Mouse (Mus musculus) small intestine, adult 2 months (tissue): ENCODE measurements around the gene Rrp15. TPM values are rescaled to one million over a fixed set of nuclear protein-coding genes. Genes with fewer than 3 reads are reported as not detected.

Source experiments
- H3K27ac ChIP-seq: fragments of 200-500 bp; 2 replicates; pipeline ENCODE4 v1.5.1; 2012; ENCODE audit warnings: low read depth, low read length, control low read depth, inconsistent platforms; ENCODE audit not compliant: insufficient read depth
- H3K27me3 ChIP-seq: fragments of 200-500 bp; 2 replicates; pipeline ENCODE4 v1.6.1; 2012; ENCODE audit warnings: mild to moderate bottlenecking, moderate library complexity, low read length, inconsistent platforms; ENCODE audit not compliant: control insufficient read depth, insufficient read depth
- H3K36me3 ChIP-seq: fragments of 200-500 bp; 2 replicates; pipeline ENCODE4 v1.6.1; 2012; ENCODE audit warnings: mild to moderate bottlenecking, low read length, control low read depth, inconsistent platforms; ENCODE audit not compliant: control insufficient read depth, insufficient read depth
- H3K4me1 ChIP-seq: fragments of 200-500 bp; 2 replicates; pipeline ENCODE4 v1.6.1; 2012; ENCODE audit warnings: low read length, inconsistent platforms, mixed read lengths; ENCODE audit not compliant: control insufficient read depth, insufficient read depth, insufficient read length
- H3K4me3 ChIP-seq: fragments of 200-500 bp; 2 replicates; pipeline ENCODE4 v1.5.1; 2012; ENCODE audit warnings: low read depth, mild to moderate bottlenecking, control low read depth, inconsistent platforms, low read length, moderate library complexity
- CTCF ChIP-seq: fragments of 200-500 bp; IDR thresholded peaks from 2 replicates; pipeline ENCODE4 v1.5.1; 2012; ENCODE audit warnings: low read depth, mild to moderate bottlenecking, control low read depth, inconsistent platforms, low read length, moderate library complexity, mixed read lengths; ENCODE audit not compliant: insufficient replicate concordance, insufficient read length; ENCODE audit errors: extremely low read depth
- POLR2A ChIP-seq: fragments of 200-500 bp; IDR thresholded peaks from 2 replicates; pipeline ENCODE4 v1.6.1; 2012; ENCODE audit warnings: low read depth, mild to moderate bottlenecking, control low read depth, inconsistent platforms, low read length, moderate library complexity
- WGBS: fragments of 180-500 bp; shearing (Covaris S2); methylation state at CpG from one replicate; pipeline ENCODE4 v1.1.7; 2018; 5-methylcytosine and 5-hydroxymethylcytosine counted together
- polyA plus RNA-seq: library from polyadenylated mRNA; depleted of rRNA; stranded (reverse); fragments of >200 nt; gene quantifications from 2 replicates; pipeline ENCODE4 v1.2.3, GENCODE M21; 2012; rRNA removed

Gene Rrp15
- polyA plus RNA-seq, 1 experiment: 1.3 TPM

DNA sequence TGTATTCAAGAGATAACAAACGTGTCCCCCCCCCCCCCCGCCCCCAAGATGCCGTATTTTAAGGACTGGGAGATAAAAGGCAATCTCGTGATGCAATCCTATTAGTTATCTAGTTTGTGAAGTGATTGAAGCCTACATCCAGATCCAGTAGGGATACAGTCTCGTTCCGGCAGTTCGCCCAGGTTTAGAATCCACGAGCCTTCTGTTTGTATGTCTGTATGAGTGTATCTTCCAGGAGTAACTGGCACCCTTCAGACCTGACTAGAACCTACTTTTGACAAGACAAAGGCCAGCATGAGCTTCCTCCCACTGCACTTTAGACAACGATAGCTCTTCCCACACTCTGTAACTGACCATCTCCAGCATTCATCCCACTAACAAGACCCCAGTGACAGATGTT, 57.5 kb downstream of the Rrp15 start:
- no peak for TF ChIP-seq CTCF
- TF ChIP-seq POLR2A: no peak
- Histone ChIP-seq H3K27ac (no peak overlapping the region), H3K27me3 (no peaks in the 10 kb centered on the region), H3K4me1 (no peaks in the 10 kb centered on the region), H3K36me3 (no peaks in the 10 kb centered on the region), H3K4me3 (no peak overlapping the region)
- 84% methylated on average over 9 of the region's 9 CpGs for WGBS

DNA sequence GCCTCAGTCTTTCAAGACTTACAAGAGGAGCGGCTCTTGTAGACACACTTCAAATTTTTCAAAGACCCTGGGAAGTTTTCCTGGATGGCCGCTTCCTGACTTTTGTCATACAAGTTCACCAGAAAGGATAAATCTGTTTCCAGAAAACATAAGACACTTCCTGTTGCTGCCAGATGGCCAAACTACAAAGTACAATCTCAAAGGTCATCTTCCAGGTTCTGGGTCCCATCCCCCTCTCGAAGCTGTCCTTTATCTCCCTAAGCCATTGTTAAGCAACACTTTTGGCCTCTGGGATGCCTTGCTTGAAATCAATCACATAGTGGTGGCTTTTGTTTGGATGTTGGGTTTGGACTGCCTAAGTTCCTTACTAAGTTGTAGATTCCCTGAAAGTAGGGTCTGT, 65.1 kb downstream of the Rrp15 start:
- Histone ChIP-seq H3K4me1 (no peaks in the 10 kb centered on the region), H3K27me3 (no peaks in the 10 kb centered on the region), H3K27ac (no peak overlapping the region), H3K4me3 (no peak overlapping the region), H3K36me3 (no peaks in the 10 kb centered on the region)
- 71% methylated on average over 3 of the region's 3 CpGs for WGBS
- no peak for TF ChIP-seq CTCF
- no peak for TF ChIP-seq POLR2A

DNA sequence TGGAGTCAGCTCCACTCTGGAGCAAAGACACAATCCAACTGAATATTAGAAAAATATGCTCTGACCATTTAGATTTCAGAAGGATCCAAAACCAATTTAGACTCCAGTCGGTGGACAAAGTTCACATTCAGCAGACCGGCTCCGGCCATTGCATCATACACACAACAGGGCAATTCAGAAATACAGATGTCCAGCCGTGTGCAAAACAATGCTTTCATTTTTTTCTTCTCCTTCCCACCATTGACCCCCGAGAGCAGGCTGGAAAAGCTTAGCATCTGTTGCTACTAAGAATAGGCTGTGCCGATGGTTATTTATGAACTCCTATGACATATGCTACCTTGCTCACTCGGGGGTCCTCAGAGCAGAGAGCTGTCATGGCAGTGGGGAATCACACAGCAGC, 66.6 kb downstream of the Rrp15 start:
- Histone ChIP-seq H3K4me3 (no peak overlapping the region), H3K27ac (no peak overlapping the region), H3K27me3 (no peaks in the 10 kb centered on the region), H3K36me3 (no peaks in the 10 kb centered on the region), H3K4me1 (no peaks in the 10 kb centered on the region)
- WGBS: 39% methylated on average over 7 of the region's 7 CpGs
- TF ChIP-seq CTCF (no peak), POLR2A (no peak)

DNA sequence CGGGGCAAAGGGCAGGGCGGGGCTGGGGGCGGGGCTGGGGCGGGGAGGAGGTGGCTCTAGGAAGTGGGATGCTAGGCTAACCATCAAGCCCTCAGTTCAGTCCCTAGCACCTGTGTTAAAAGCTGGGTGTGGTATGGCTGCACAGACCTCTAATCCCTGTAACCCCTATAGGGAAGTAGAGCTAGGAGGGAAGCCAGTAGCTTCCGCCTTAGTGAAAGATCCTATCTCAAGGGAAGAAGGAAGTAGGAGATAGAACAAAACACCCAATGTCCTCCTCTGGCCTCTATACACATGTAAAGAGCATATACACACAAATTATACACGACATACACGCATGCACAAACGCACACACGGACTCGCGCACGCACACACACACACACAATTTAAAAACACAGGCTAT, 71.5 kb downstream of the Rrp15 start:
- TF ChIP-seq CTCF (no peak), POLR2A (no peak)
- Histone ChIP-seq H3K4me1 (no peaks in the 10 kb centered on the region), H3K4me3 (no peak overlapping the region), H3K36me3 (no peaks in the 10 kb centered on the region), H3K27me3 (no peaks in the 10 kb centered on the region), H3K27ac (no peak overlapping the region)
- WGBS: 76% methylated on average over 12 of the region's 12 CpGs

DNA sequence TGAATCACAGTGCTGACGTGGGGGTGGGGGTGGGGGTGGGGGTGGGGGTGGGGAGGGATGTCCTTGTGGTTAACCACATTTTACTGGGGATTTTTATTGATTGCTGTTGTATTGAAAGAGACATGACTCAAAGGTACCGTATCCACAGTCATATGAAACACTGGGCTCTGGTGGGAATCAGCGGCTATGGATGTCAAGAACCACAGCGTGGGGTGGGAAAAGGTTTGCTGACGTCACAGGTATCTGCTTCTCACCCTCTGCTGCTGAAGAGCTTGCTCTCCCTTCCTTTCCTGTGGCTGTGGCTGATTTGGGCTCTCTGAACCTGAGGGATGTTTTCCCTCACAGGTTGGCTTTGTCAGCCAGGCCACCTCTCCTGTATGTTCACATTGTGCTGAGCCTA, 73.0 kb downstream of the Rrp15 start:
- TF ChIP-seq CTCF (no peak), POLR2A (no peak)
- H3K36me3 ChIP-seq: no peaks in the 10 kb centered on the region
- no peaks in the 10 kb centered on the region for H3K27me3 ChIP-seq
- H3K4me1 ChIP-seq: no peaks in the 10 kb centered on the region
- 75% methylated on average over 5 of the region's 5 CpGs for WGBS
- H3K4me3 ChIP-seq: no peak overlapping the region
- no peak overlapping the region for H3K27ac ChIP-seq

DNA sequence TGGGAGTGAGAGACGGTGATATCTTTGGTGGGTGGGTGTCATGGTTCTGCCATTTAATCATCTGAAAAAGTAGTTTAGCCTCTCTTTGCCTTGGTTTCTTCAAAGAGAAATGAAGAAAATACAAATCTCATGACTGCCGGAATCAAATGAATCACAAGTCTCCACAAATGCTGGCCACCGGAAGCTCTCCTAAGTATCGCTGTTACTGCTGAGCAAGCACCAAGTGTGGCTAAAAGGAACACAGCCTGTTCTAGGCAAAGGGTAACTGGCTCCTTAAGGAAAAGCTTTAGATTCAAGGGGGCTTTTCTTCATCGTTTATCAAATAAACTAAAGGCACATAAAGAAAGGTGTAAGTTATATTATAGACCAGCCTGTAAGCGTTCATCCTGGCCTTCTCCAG, 73.9 kb downstream of the Rrp15 start:
- WGBS: 80% methylated on average over 6 of the region's 6 CpGs
- Histone ChIP-seq H3K4me1 (no peaks in the 10 kb centered on the region), H3K27me3 (no peaks in the 10 kb centered on the region), H3K27ac (no peak overlapping the region), H3K36me3 (no peaks in the 10 kb centered on the region), H3K4me3 (no peak overlapping the region)
- TF ChIP-seq POLR2A (no peak), CTCF (no peak)

DNA sequence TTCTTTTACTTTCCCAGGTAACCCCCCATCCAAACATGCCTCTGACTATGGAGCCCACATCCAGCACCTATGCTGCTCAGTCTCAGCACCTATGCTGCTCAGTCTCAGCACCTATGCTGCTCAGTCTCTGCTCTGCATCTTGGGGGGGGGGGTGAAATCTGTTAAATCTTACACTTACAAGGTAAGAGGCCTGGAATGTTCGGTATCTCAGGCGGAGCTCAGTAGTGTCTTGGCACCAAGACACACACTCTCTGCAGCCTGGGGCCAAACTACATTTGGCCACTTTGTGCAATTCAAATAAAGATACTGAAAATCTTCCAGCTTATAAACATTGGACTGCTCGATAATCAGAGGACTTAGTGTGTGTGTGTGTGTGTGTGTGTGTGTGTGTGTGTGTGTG, 74.5 kb downstream of the Rrp15 start:
- WGBS: 59% methylated on average over 3 of the region's 3 CpGs
- Histone ChIP-seq H3K27ac (no peak overlapping the region), H3K36me3 (no peaks in the 10 kb centered on the region), H3K27me3 (no peaks in the 10 kb centered on the region), H3K4me1 (no peaks in the 10 kb centered on the region), H3K4me3 (no peak overlapping the region)
- no peak for TF ChIP-seq POLR2A
- no peak for TF ChIP-seq CTCF

DNA sequence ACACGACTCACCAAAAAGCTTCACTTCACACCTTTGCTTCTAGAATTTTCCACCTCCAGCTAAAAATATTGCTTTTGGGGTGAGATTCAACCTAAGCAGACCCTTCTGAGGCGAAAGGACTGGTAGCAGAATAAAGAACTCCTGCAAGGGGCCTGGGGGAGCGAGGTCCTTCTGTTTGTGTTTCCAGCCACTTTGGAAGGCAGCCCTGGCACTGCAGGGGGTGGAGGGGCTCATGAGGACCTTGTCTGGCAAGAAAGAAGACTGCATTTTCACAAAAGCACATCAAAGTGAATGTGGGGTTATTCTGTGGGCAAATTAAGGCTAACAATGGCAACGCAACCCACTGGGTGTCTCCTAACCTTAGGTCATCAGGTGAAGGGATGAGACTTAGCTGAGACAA, 76.0 kb downstream of the Rrp15 start:
- WGBS: 85% methylated on average over 4 of the region's 4 CpGs
- Histone ChIP-seq H3K36me3 (no peaks in the 10 kb centered on the region), H3K4me3 (no peak overlapping the region), H3K4me1 (no peaks in the 10 kb centered on the region), H3K27ac (no peak overlapping the region), H3K27me3 (no peaks in the 10 kb centered on the region)
- TF ChIP-seq POLR2A (no peak), CTCF (no peak)

Other genes starting within 250 kb of the Rrp15 start
- gene Tgfb2, start 43.4 kb downstream of the Rrp15 start, polyA plus RNA-seq: 0.79 TPM in 2 replicates
- gene D1Pas1, start 218.1 kb upstream of the Rrp15 start, polyA plus RNA-seq: not detected in 2 replicates